Mouse (Mus musculus) CH12.LX (cell line): ENCODE results near the gene Slc16a3. TPM values are rescaled to one million over a fixed set of nuclear protein-coding genes. Genes with fewer than 3 reads are reported as not detected.

Experiments used
- DNase-seq: peaks from one replicate; pipeline ENCODE4 v3.0.0-alpha.2; 2013; ENCODE audit errors: extremely low read depth
- H3K27ac ChIP-seq: 2 replicates; pipeline ENCODE4 v1.5.1; 2012; ENCODE audit warnings: low read depth, mild to moderate bottlenecking, control low read depth, moderate library complexity; ENCODE audit not compliant: insufficient read depth
- H3K27me3 ChIP-seq: replicated peaks from 2 replicates; pipeline ENCODE3; 2012; ENCODE audit warnings: inconsistent platforms
- H3K36me3 ChIP-seq, 2 experiments: replicated peaks in 1 of 2; 2 replicates each; pipeline versions ENCODE3 to v1.6.1; 2012; ENCODE audit warnings: inconsistent platforms in 1 of 2, low read length in 1 of 2, mild to moderate bottlenecking in 1 of 2, mixed read lengths in 1 of 2, moderate library complexity in 1 of 2; ENCODE audit not compliant: control insufficient read depth in 1 of 2, insufficient read depth in 1 of 2
- H3K4me1 ChIP-seq, 2 experiments: 2 replicates each; pipeline ENCODE4 v1.6.1; 2012; ENCODE audit warnings: inconsistent platforms in 1 of 2, moderate library complexity in 1 of 2; ENCODE audit not compliant: insufficient read depth in 2 of 2, control insufficient read depth in 1 of 2
- H3K4me2 ChIP-seq: 2 replicates; pipeline ENCODE4 v1.6.1; 2012; ENCODE audit warnings: low read depth, mild to moderate bottlenecking, control low read depth; ENCODE audit not compliant: poor library complexity, insufficient read depth, severe bottlenecking
- H3K4me3 ChIP-seq, 3 experiments: fragments of 150-350 bp in 1 of 3; sonication (generic) in 1 of 3; replicated peaks in 1 of 3; 2 replicates each; pipeline versions ENCODE3 to v1.5.1; 2011 to 2012; ENCODE audit warnings: low read depth in 2 of 3, low read length in 2 of 3, mild to moderate bottlenecking in 2 of 3, moderate library complexity in 2 of 3, control low read depth in 1 of 3, improper control_type of control experiment in 1 of 3, inconsistent platforms in 1 of 3, mixed read lengths in 1 of 3; ENCODE audit not compliant: poor library complexity in 1 of 3
- H3K79me2 ChIP-seq: replicated peaks from 2 replicates; pipeline ENCODE4 v1.6.1; 2012; ENCODE audit warnings: mild to moderate bottlenecking, moderate library complexity; ENCODE audit not compliant: control insufficient read depth, poor library complexity, insufficient read depth, severe bottlenecking; ENCODE audit errors: extremely low read depth
- H3K9ac ChIP-seq: 2 replicates; pipeline ENCODE4 v1.6.1; 2012; ENCODE audit warnings: low read depth, mild to moderate bottlenecking, control low read depth, moderate library complexity; ENCODE audit not compliant: insufficient read depth
- H3K9me3 ChIP-seq: replicated peaks from 2 replicates; pipeline ENCODE3; 2012; ENCODE audit warnings: low read length, inconsistent platforms, mixed read lengths
- BHLHE40 ChIP-seq: IDR thresholded peaks from 2 replicates; pipeline ENCODE4 v1.6.1; 2011; ENCODE audit warnings: mild to moderate bottlenecking, low read depth, low read length, improper control_type of control experiment
- E2F4 ChIP-seq: IDR thresholded peaks from 2 replicates; pipeline ENCODE4 v1.6.1; 2011; ENCODE audit warnings: low read depth, low read length, improper control_type of control experiment; ENCODE audit not compliant: insufficient replicate concordance
- EP300 ChIP-seq: IDR thresholded peaks from 2 replicates; pipeline ENCODE4 v1.6.1; 2011; ENCODE audit warnings: low read length, improper control_type of control experiment
- ETS1 ChIP-seq: conservative IDR thresholded peaks from 2 replicates; pipeline ENCODE4 v1.6.1; 2012; ENCODE audit warnings: low read depth, mild to moderate bottlenecking, inconsistent platforms, low read length, improper control_type of control experiment, moderate library complexity
- GABPA ChIP-seq: IDR thresholded peaks from 2 replicates; pipeline ENCODE4 v1.6.1; 2012; ENCODE audit warnings: low read depth, low read length, improper control_type of control experiment, inconsistent platforms; ENCODE audit not compliant: insufficient replicate concordance
- IRF4 ChIP-seq: IDR thresholded peaks from 2 replicates; pipeline ENCODE4 v1.6.1; 2014; ENCODE audit warnings: low read depth, mild to moderate bottlenecking, inconsistent platforms, low read length, improper control_type of control experiment
- JUND ChIP-seq: conservative IDR thresholded peaks from 2 replicates; pipeline ENCODE4 v1.6.1; 2011; ENCODE audit warnings: low read depth, low read length, improper control_type of control experiment
- MAX ChIP-seq: IDR thresholded peaks from 2 replicates; pipeline ENCODE4 v1.6.1; 2011; ENCODE audit warnings: low read length, improper control_type of control experiment
- MAZ ChIP-seq: IDR thresholded peaks from 2 replicates; pipeline ENCODE4 v1.6.1; 2012; ENCODE audit warnings: low read depth, mild to moderate bottlenecking, inconsistent platforms, low read length, improper control_type of control experiment, moderate library complexity
- MXI1 ChIP-seq: IDR thresholded peaks from 2 replicates; pipeline ENCODE4 v1.6.1; 2011; ENCODE audit warnings: mild to moderate bottlenecking, low read depth, low read length, improper control_type of control experiment
- MYC ChIP-seq: IDR thresholded peaks from 2 replicates; pipeline ENCODE4 v1.6.1; 2011; ENCODE audit warnings: low read depth, mild to moderate bottlenecking, improper control_type of control experiment, low read length
- NELFE ChIP-seq: IDR thresholded peaks from 2 replicates; pipeline ENCODE4 v1.6.1; 2011; ENCODE audit warnings: low read depth, low read length, improper control_type of control experiment
- NRF1 ChIP-seq: IDR thresholded peaks from 2 replicates; pipeline ENCODE4 v1.6.1; 2014; ENCODE audit warnings: low read depth, mild to moderate bottlenecking, inconsistent platforms, low read length, improper control_type of control experiment, moderate library complexity
- POLR2AphosphoS2 ChIP-seq: IDR thresholded peaks from 2 replicates; pipeline ENCODE4 v1.6.1; 2011; ENCODE audit warnings: low read depth, low read length, improper control_type of control experiment
- RAD21 ChIP-seq: IDR thresholded peaks from 2 replicates; pipeline ENCODE4 v1.6.1; 2011; ENCODE audit warnings: low read depth, mild to moderate bottlenecking, low read length, improper control_type of control experiment, moderate library complexity
- RCOR1 ChIP-seq: conservative IDR thresholded peaks from 2 replicates; pipeline ENCODE4 v1.6.1; 2012; ENCODE audit warnings: low read depth, mild to moderate bottlenecking, inconsistent platforms, low read length, improper control_type of control experiment
- SIN3A ChIP-seq: IDR thresholded peaks from 2 replicates; pipeline ENCODE4 v1.6.1; 2012; ENCODE audit warnings: low read length, improper control_type of control experiment, inconsistent platforms
- SMC3 ChIP-seq: IDR thresholded peaks from 2 replicates; pipeline ENCODE4 v1.6.1; 2011; ENCODE audit warnings: low read depth, low read length, improper control_type of control experiment
- TBP ChIP-seq: conservative IDR thresholded peaks from 2 replicates; pipeline ENCODE4 v1.6.1; 2011; ENCODE audit warnings: low read depth, low read length, improper control_type of control experiment
- ZC3H11A ChIP-seq: IDR thresholded peaks from 2 replicates; pipeline ENCODE4 v1.6.1; 2012; ENCODE audit warnings: low read depth, mild to moderate bottlenecking, inconsistent platforms, low read length, improper control_type of control experiment
- ZMIZ1 ChIP-seq: IDR thresholded peaks from 2 replicates; pipeline ENCODE4 v1.6.1; 2012; ENCODE audit warnings: low read depth, mild to moderate bottlenecking, inconsistent platforms, low read length, improper control_type of control experiment
- dilution Hi-C: fragments of 300-500 bp; cut with MboI; formaldehyde crosslinking; loops from 2 replicates; pipeline ENCODE4 v1.14.3; 2020; ENCODE audit warnings: low sequenced_read_pairs; ENCODE audit not compliant: extremely low pct_unique_long_range_greater_than_20kb, extremely low pct_ligation_motif_present
- in situ Hi-C: fragments of 300-500 bp; cut with MboI; formaldehyde crosslinking; loops from 3 replicates; pipeline ENCODE4 v1.14.3; 2019; ENCODE audit warnings: low sequenced_read_pairs, low pct_ligation_motif_present, low pct_unique_long_range_greater_than_20kb, mixed read lengths
- polyA plus RNA-seq: library from polyadenylated mRNA; unstranded; fragments of >175 nt; gene quantifications from 2 replicates; pipeline ENCODE4 v1.2.1, GENCODE M21; 2012; ENCODE audit warnings: low read depth; ENCODE audit not compliant: insufficient read length
- total RNA-seq, 2 experiments: library from RNA; depleted of rRNA; stranded (reverse); fragments of 300-350 nt in 1 of 2; fragments of >200 nt in 1 of 2; gene quantifications; 2 replicates each; pipeline ENCODE4 v1.2.3; 2012 to 2014

The Slc16a3 gene
- total and polyA plus RNA-seq, 3 experiments, result 9.7 to 388 (median 130) TPM

DNA sequence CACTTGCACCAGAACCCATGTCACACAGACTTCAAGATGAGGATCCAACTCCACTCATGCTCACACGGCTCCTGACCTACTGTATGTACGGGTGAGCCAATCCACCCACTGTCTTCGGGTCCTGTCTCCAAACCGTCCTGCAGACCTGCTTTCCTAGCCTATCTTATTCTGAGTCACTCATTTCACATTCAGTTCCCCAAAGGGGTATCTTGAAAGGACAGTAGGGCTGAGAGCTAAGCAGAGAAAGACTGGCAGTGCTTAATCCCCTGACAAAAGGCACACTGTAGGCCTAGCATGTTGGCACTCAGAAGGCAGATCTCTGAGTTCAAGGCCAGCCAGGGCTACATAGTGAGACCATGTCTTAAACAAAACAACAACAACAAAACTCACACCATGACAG lies 40.1 kb downstream of the Slc16a3 start:
- peaks cover 22 to 48% of the 10 kb centered on the region in 2 experiments for H3K4me1 ChIP-seq
- dilution Hi-C loops, result no loop called here
- no peak for TF ChIP-seq ETS1
- peak; percentile 47; the same call in 1 of the 2 replicates for TF ChIP-seq IRF4
- TF ChIP-seq MAZ, result no peak
- TF ChIP-seq JUND, result no peak
- peak; percentile 28; the same call in 1 of the 2 replicates for TF ChIP-seq EP300
- TF ChIP-seq RCOR1, result no peak
- TF ChIP-seq MXI1, result peak; percentile 51; the same call in 1 of the 2 replicates
- TF ChIP-seq, all 38 proteins: peak for 3
- Histone ChIP-seq H3K9ac (no peak overlapping the region), H3K4me3 (peak overlapping the region in 1 of 3 experiments; percentile 13), H3K36me3 (peaks cover 34 to 63% of the 10 kb centered on the region in 2 experiments), H3K9me3 (no peaks in the 10 kb centered on the region), H3K4me2 (peak overlapping the region; percentile 91), H3K27ac (no peak overlapping the region), H3K27me3 (no peaks in the 10 kb centered on the region), H3K79me2 (peaks cover 74% of the 10 kb centered on the region)
- in situ Hi-C loops, result loop anchor here (5.0 kb wide), 1 partner anchor 41 kb away; the partner anchor contains the start of gene Slc16a3
- peak; percentile 38 for DNase-seq

DNA sequence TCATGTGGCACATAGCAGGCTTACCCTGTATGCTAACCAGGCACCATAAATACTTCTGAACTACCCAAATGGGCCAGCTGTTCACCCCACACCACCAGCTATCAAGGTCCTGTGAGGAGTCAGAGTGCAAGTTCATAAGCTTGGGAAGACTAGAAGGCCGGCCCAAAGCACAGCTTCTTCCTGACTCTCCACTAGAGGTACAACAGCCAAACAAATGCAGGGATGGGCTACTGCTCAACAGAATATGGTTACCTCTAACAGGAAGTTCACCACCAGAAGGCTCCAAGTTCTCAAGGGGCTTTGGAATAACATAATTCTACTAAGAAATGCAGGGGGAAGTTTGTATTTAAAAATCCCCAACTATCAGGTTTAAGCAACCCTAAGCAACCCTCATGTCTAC lies 41.2 kb downstream of the Slc16a3 start:
- Histone ChIP-seq H3K9me3 (no peaks in the 10 kb centered on the region), H3K27me3 (no peaks in the 10 kb centered on the region), H3K27ac (no peak overlapping the region)
- in situ Hi-C loops, result loop anchor here (5.0 kb wide), 1 partner anchor 42 kb away; the partner anchor contains the start of gene Slc16a3
- TF ChIP-seq E2F4 (no peak), ZC3H11A (no peak), BHLHE40 (no peak), SMC3 (no peak), RAD21 (no peak), TBP (no peak), EP300 (no peak), MAZ (no peak), POLR2AphosphoS2 (no peak), MYC (no peak), MXI1 (no peak), GABPA (no peak), NELFE (no peak), ZMIZ1 (no peak), NRF1 (no peak), SIN3A (no peak), MAX (no peak)
- TF ChIP-seq, all 38 proteins: peak for 0
- peaks cover 24 to 60% of the 10 kb centered on the region in 2 experiments for H3K36me3 ChIP-seq
- peak overlapping the region; percentile 100 for H3K9ac ChIP-seq
- DNase-seq, result no peak
- dilution Hi-C loops, result no loop called here
- H3K4me1 ChIP-seq, result peaks cover 22 to 48% of the 10 kb centered on the region in 2 experiments
- H3K4me3 ChIP-seq, result peak overlapping the region; percentile 77 to 95 (median 93)
- H3K79me2 ChIP-seq, result peaks cover 63% of the 10 kb centered on the region
- peak overlapping the region; percentile 91 for H3K4me2 ChIP-seq
